Mouse (Mus musculus) bone marrow, adult 2 months (tissue): ENCODE data around the gene Cyp2f2. TPM values are rescaled to one million over a fixed set of nuclear protein-coding genes. Genes with fewer than 3 reads are reported as not detected.

Experiments used
- H3K27ac ChIP-seq: fragments of 200-500 bp; 2 replicates; pipeline ENCODE4 v1.5.1; 2012; ENCODE audit warnings: low read depth, mild to moderate bottlenecking, control low read depth, inconsistent platforms, low read length; ENCODE audit not compliant: control insufficient read depth, poor library complexity, insufficient read depth
- H3K4me1 ChIP-seq: fragments of 200-500 bp; 2 replicates; pipeline ENCODE4 v1.6.1; 2011; ENCODE audit warnings: low read length; ENCODE audit not compliant: control insufficient read depth, insufficient read depth
- H3K4me3 ChIP-seq: fragments of 200-500 bp; replicated peaks from 2 replicates; pipeline ENCODE3; 2011; ENCODE audit warnings: mild to moderate bottlenecking, low read depth, low read length, control low read depth; ENCODE audit not compliant: control insufficient read depth
- CTCF ChIP-seq: fragments of 200-500 bp; IDR thresholded peaks from 2 replicates; pipeline ENCODE4 v1.5.1; 2011; ENCODE audit warnings: low read length, control low read depth; ENCODE audit not compliant: control insufficient read depth, insufficient read depth
- POLR2A ChIP-seq: fragments of 200-500 bp; IDR thresholded peaks from 2 replicates; pipeline ENCODE4 v1.6.1; 2011; ENCODE audit warnings: low read depth, mild to moderate bottlenecking, control low read depth, low read length, borderline replicate concordance; ENCODE audit not compliant: control insufficient read depth
- WGBS: fragments of 180-500 bp; shearing (Covaris S2); methylation state at CpG from one replicate; pipeline ENCODE4 v1.1.7; 2018; 5-methylcytosine and 5-hydroxymethylcytosine counted together
- polyA plus RNA-seq: library from polyadenylated mRNA; stranded (reverse); fragments of >200 nt; gene quantifications from 2 replicates; pipeline ENCODE4 v1.2.4, GENCODE M21; 2011; ENCODE audit warnings: low replicate concordance; ENCODE audit not compliant: missing spikeins, insufficient read depth, insufficient read length

Gene Cyp2f2
- polyA plus RNA-seq, 1 experiment, result 4.9 TPM

GRCm38 (mm10) chr7:27177942-27178323 is 58.2 kb downstream of the Cyp2f2 start:
- peak overlapping the region; percentile 85 for H3K4me3 ChIP-seq
- no peaks in the 10 kb centered on the region for H3K4me1 ChIP-seq
- TF ChIP-seq CTCF (no peak), POLR2A (no peak)
- 16% methylated on average over 4 of the region's 4 CpGs for WGBS
- peak overlapping the region; percentile 98 for H3K27ac ChIP-seq

- peak within 1 kb of the TSS; percentile 85 for H3K4me3 ChIP-seq
- peak within 1 kb of the TSS; percentile 98 for H3K27ac ChIP-seq
- TF ChIP-seq CTCF (peak; percentile 77), POLR2A (peak; percentile 38; the same call in 1 of the 2 replicates)
- WGBS, result under 1% methylated on average over 53 of the region's 53 CpGs
- no peaks in the 10 kb centered on the region for H3K4me1 ChIP-seq
Measured at GRCm38 (mm10) chr7:27178324-27179216, 58.9 kb downstream of the Cyp2f2 start, which contains the start of gene Rab4b. TSS of gene Rab4b (minus strand) at chr7:27178896.

- WGBS, result 47% methylated on average over 16 of the region's 16 CpGs
Measured at GRCm38 (mm10) chr7:27179217-27179918, 59.7 kb downstream of the Cyp2f2 start.

GRCm38 (mm10) chr7:27180036-27180435 is 60.3 kb downstream of the Cyp2f2 start:
- Histone ChIP-seq H3K27ac (no peak overlapping the region), H3K4me3 (no peak overlapping the region), H3K4me1 (no peaks in the 10 kb centered on the region)
- no peak for TF ChIP-seq POLR2A
- TF ChIP-seq CTCF, result no peak
- WGBS, result 68% methylated on average over 5 of the region's 5 CpGs

More at GRCm38 (mm10) chr7:27179217-27179918, 59.7 kb downstream of the Cyp2f2 start:
- TF ChIP-seq CTCF (no peak), POLR2A (no peak)
- peak overlapping the region; percentile 66 for H3K4me3 ChIP-seq
- no peaks in the 10 kb centered on the region for H3K4me1 ChIP-seq
- no peak overlapping the region for H3K27ac ChIP-seq

- Histone ChIP-seq H3K27ac (no peak within 1 kb of the TSS), H3K4me3 (no peak within 1 kb of the TSS), H3K4me1 (no peaks in the 10 kb centered on the region)
- WGBS, result 78% methylated on average over 14 of the region's 14 CpGs
- TF ChIP-seq POLR2A (no peak), CTCF (no peak)
Measured at GRCm38 (mm10) chr7:27180837-27181695, 61.4 kb downstream of the Cyp2f2 start, which contains the start of the genes Gm21983 and Mia. TSS of gene Gm21983 (minus strand) at chr7:27181086. TSS of gene Mia (minus strand) at chr7:27181157.

GRCm38 (mm10) chr7:27182498-27182897 is 62.8 kb downstream of the Cyp2f2 start:
- no peak overlapping the region for H3K4me3 ChIP-seq
- 72% methylated on average over 1 of the region's 1 CpGs for WGBS
- H3K4me1 ChIP-seq, result no peaks in the 10 kb centered on the region
- H3K27ac ChIP-seq, result no peak overlapping the region
- TF ChIP-seq CTCF (no peak), POLR2A (no peak)

Other genes starting within 250 kb of the Cyp2f2 start
- not detected in 2 replicates for gene Cyp2a22, start 180.5 kb upstream of the Cyp2f2 start, polyA plus RNA-seq
- gene Cyp2a12, start 90.8 kb upstream of the Cyp2f2 start, polyA plus RNA-seq, result 0.99 and 2.1 TPM in 2 replicates
- gene Cyp2t4, start 33.8 kb downstream of the Cyp2f2 start, polyA plus RNA-seq, result not detected in 2 replicates
- 50.9 and 92.5 TPM in 2 replicates for gene Egln2, start 46.9 kb downstream of the Cyp2f2 start, polyA plus RNA-seq
- gene Rab4b, start 59.0 kb downstream of the Cyp2f2 start, polyA plus RNA-seq, result 35.7 and 73.7 TPM in 2 replicates
- not detected in 2 replicates for gene Gm21983, start 61.2 kb downstream of the Cyp2f2 start, polyA plus RNA-seq
- gene Mia, start 61.2 kb downstream of the Cyp2f2 start, polyA plus RNA-seq, result not detected in 2 replicates
- 1.6 and 2.5 TPM in 2 replicates for gene BC024978, start 75.9 kb downstream of the Cyp2f2 start, polyA plus RNA-seq
- gene Snrpa, start 76.4 kb downstream of the Cyp2f2 start, polyA plus RNA-seq, result 99.4 and 100.0 TPM in 2 replicates
- gene Itpkc, start 108.8 kb downstream of the Cyp2f2 start, polyA plus RNA-seq, result 0.50 and 2.5 TPM in 2 replicates
- gene Coq8b, start 113.1 kb downstream of the Cyp2f2 start, polyA plus RNA-seq, result 12.2 and 17.3 TPM in 2 replicates
- gene Numbl, start 138.5 kb downstream of the Cyp2f2 start, polyA plus RNA-seq, result 2.4 and 3.2 TPM in 2 replicates
- gene Ltbp4, start 217.8 kb downstream of the Cyp2f2 start, polyA plus RNA-seq, result 1.3 and 5.8 TPM in 2 replicates
- gene Shkbp1, start 236.1 kb downstream of the Cyp2f2 start, polyA plus RNA-seq, result 44.6 and 80.0 TPM in 2 replicates
- gene Gm20479, start 237.5 kb downstream of the Cyp2f2 start, polyA plus RNA-seq, result not detected in 2 replicates